Mouse (Mus musculus) liver, postnatal 0 days (tissue): ENCODE results near the gene Map3k6.

Experiments used
- CTCF ChIP-seq: sonication (generic); IDR thresholded peaks from 2 replicates; pipeline ENCODE4 v1.5.1; 2016; ENCODE audit warnings: antibody characterized with exemption, low read depth
- EP300 ChIP-seq: IDR thresholded peaks from 2 replicates; pipeline ENCODE4 v1.6.1; 2016; ENCODE audit warnings: antibody characterized with exemption, low read depth, mild to moderate bottlenecking

DNA sequence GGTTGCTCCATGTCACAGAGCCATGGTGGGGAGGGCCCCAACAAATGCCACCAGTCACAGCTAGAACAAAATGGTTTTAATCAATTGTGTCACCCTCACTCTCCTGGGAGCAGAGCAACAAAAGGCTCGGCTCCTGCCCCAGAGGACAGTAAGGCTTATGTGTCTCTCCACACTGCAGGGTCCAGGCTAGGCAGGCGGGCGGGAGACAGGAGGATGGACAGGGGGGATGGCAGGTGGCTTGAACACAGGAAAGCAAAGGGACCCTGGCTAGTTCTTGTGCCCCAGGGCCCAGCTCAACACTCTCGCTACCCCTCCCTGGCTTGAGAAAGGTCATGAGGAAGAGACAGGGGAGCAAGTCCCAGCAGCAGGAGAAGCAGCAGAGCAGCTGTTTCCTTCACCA, 51.8 kb downstream of the Map3k6 start:
- TF ChIP-seq CTCF (no peak), EP300 (no peak)
